Mouse (Mus musculus): ENCODE measurements at regions not wholly inside any gene's neighbourhood (a gene's known extent, or its start where the extent isn't known, plus 50 kb on each side); places are given as distances from the start of the nearest gene placed in this dataset.

- TF ChIP-seq CTCF (IDR thresholded peaks at IDR 0.05) (no peak), EP300 (IDR thresholded peaks at IDR 0.05) (no peak)
These were observed 107.4 kb upstream of the Lhx5 start for GRCm38 (mm10) chr5:120324111-120324510.
